Mouse (Mus musculus) limb, embryonic 14.5 days (tissue): ENCODE measurements around the gene Zdhhc24. TPM values are rescaled to one million over a fixed set of nuclear protein-coding genes. Genes with fewer than 3 reads are reported as not detected.

Source experiments
- ATAC-seq: fragments of 200-750 bp; cut with Nextera tagmentation; 2 replicates; pipeline ENCODE4 v1.8.0; 2017; ENCODE audit warnings: low read depth, moderate number of reproducible peaks, moderate TSS enrichment; ENCODE audit not compliant: low FRiP score
- DNase-seq: peaks from one replicate; pipeline ENCODE4 v3.0.0-alpha.2; 2015; ENCODE audit warnings: low spot score
- H3K27ac ChIP-seq: fragments of 300-500 bp; sonication (generic); replicated peaks from 2 replicates; pipeline ENCODE4 v1.5.1; 2014; ENCODE audit warnings: low read depth, mild to moderate bottlenecking, low read length, moderate library complexity, mixed read lengths
- H3K27me3 ChIP-seq: fragments of 300-500 bp; sonication (generic); 2 replicates; pipeline ENCODE4 v1.6.1; 2014; ENCODE audit warnings: low read length, mixed read lengths; ENCODE audit not compliant: control insufficient read depth, insufficient read depth
- H3K36me3 ChIP-seq: fragments of 300-500 bp; sonication (generic); 2 replicates; pipeline ENCODE4 v1.6.1; 2014; ENCODE audit warnings: mild to moderate bottlenecking, low read length, moderate library complexity, mixed read lengths; ENCODE audit not compliant: control insufficient read depth, insufficient read depth
- H3K4me1 ChIP-seq: fragments of 300-500 bp; sonication (generic); 2 replicates; pipeline ENCODE4 v1.6.1; 2014; ENCODE audit warnings: antibody characterized with exemption, low read length, mixed read lengths; ENCODE audit not compliant: control insufficient read depth, insufficient read depth
- H3K4me2 ChIP-seq: fragments of 300-500 bp; sonication (generic); replicated peaks from 2 replicates; pipeline ENCODE4 v1.6.1; 2014; ENCODE audit warnings: low read depth, mild to moderate bottlenecking, low read length, moderate library complexity; ENCODE audit not compliant: severe bottlenecking
- H3K4me3 ChIP-seq: fragments of 300-500 bp; sonication (generic); replicated peaks from 2 replicates; pipeline ENCODE4 v1.5.1; 2014; ENCODE audit warnings: low read length
- H3K9ac ChIP-seq: fragments of 300-500 bp; sonication (generic); 2 replicates; pipeline ENCODE4 v1.6.1; 2014; ENCODE audit warnings: mild to moderate bottlenecking, low read depth, low read length, moderate library complexity; ENCODE audit not compliant: severe bottlenecking
- H3K9me3 ChIP-seq: fragments of 300-500 bp; sonication (generic); 2 replicates; pipeline ENCODE4 v1.6.1; 2016; ENCODE audit warnings: low read length; ENCODE audit not compliant: control insufficient read depth
- POLR2A ChIP-seq: fragments of 200-500 bp; IDR thresholded peaks from 2 replicates; pipeline ENCODE4 v1.8.0; 2012; ENCODE audit warnings: inconsistent platforms, mild to moderate bottlenecking, moderate library complexity, borderline replicate concordance; ENCODE audit not compliant: insufficient read depth, insufficient read length; ENCODE audit errors: extremely low read depth
- WGBS: fragments of 180-500 bp; shearing (Covaris S2); extraction: QIAGEN DNeasy Blood & Tissue Kit; methylation state at CpG from one replicate; pipeline ENCODE4 v1.1.7; 2014; 5-methylcytosine and 5-hydroxymethylcytosine counted together
- polyA plus RNA-seq, 2 experiments: library from polyadenylated mRNA; depleted of rRNA in 1 of 2; stranded (reverse) in 1 of 2; unstranded in 1 of 2; fragments of >200 nt; fragmentation: Nextera tagmentation in 1 of 2; extraction: Ambion mirVana in 1 of 2; gene quantifications; 2 replicates each; pipeline versions ENCODE4 v1.2.1 to v1.2.3; 2012 to 2014

The Zdhhc24 gene
- polyA plus RNA-seq, 2 experiments = 7.7 to 22.7 TPM

DNA sequence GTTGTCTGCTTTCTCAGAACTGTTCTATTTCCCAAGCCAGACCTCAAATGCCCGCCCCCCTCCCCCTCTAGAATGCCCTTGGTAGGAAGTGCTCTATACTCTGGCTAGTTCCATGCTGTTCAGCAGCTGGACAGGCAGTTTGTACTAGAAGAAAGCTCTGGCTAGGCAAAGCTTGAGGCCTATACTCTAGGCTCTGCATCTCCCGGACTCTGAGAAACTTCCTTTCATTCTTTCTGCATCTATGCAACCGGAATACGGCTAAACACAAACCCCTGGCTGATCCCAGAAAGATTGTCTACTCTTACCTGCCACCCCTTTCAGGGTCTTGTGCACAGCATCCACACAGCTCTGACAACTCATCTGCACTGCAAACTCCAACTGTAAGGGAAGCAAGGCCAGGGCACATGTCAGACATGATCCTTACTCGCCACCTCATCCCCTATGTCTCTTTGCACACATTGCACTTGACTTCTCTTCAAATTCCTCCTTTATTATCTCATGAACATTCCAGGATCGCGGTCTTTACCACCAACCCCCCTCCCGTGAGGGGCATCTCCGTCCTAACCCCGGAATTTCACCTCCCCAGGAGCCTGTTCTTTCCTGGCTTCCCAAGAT is 39.8 kb upstream of the Zdhhc24 start:
- no peak overlapping the region for H3K27ac ChIP-seq
- 37% methylated on average over 10 of the region's 10 CpGs for WGBS
- DNase-seq (no peak), ATAC-seq (no peak)
- H3K27me3 ChIP-seq = peaks cover 15% of the 10 kb centered on the region
- peaks cover 5% of the 10 kb centered on the region; the same call in 1 of the 2 replicates for H3K36me3 ChIP-seq
- peaks cover 10% of the 10 kb centered on the region for H3K4me1 ChIP-seq
- H3K4me2 ChIP-seq = peak overlapping the region; percentile 95
- H3K4me3 ChIP-seq = peak overlapping the region; percentile 58
- no peaks in the 10 kb centered on the region for H3K9me3 ChIP-seq
- TF ChIP-seq POLR2A = no peak
- peak overlapping the region; percentile 73 for H3K9ac ChIP-seq

GRCm38 (mm10) chr19:4839149-4839548 is 39.3 kb upstream of the Zdhhc24 start, which contains the start of the genes Ccs and Ccdc87:
Gene Ccs (minus strand): TSS chr19:4839332.
Gene Ccdc87 (plus strand): TSS chr19:4839366.
- Histone ChIP-seq H3K9me3 (no peaks in the 10 kb centered on the region), H3K4me1 (peaks cover 10% of the 10 kb centered on the region), H3K4me2 (peak within 1 kb of the TSS; percentile 95), H3K4me3 (peak within 1 kb of the TSS; percentile 58), H3K27me3 (peaks cover 15% of the 10 kb centered on the region), H3K36me3 (no peaks in the 10 kb centered on the region; the same call in 1 of the 2 replicates), H3K27ac (no peak within 1 kb of the TSS), H3K9ac (peak within 1 kb of the TSS; percentile 73)
- DNase-seq (peak; percentile 98), ATAC-seq (peak; percentile 99)
- TF ChIP-seq POLR2A = peak; percentile 37; the same call in 1 of the 2 replicates
- WGBS = under 1% methylated on average over 25 of the region's 25 CpGs

GRCm38 (mm10) chr19:4840848-4841247 is 37.6 kb upstream of the Zdhhc24 start:
- Histone ChIP-seq H3K4me3 (no peak overlapping the region), H3K4me1 (peaks cover 10% of the 10 kb centered on the region), H3K27me3 (peaks cover 15% of the 10 kb centered on the region), H3K36me3 (no peaks in the 10 kb centered on the region; the same call in 1 of the 2 replicates), H3K4me2 (no peak overlapping the region), H3K27ac (no peak overlapping the region), H3K9me3 (no peaks in the 10 kb centered on the region), H3K9ac (no peak overlapping the region)
- ATAC-seq (no peak), DNase-seq (no peak)
- 84% methylated on average over 9 of the region's 9 CpGs for WGBS
- TF ChIP-seq POLR2A = no peak

DNA sequence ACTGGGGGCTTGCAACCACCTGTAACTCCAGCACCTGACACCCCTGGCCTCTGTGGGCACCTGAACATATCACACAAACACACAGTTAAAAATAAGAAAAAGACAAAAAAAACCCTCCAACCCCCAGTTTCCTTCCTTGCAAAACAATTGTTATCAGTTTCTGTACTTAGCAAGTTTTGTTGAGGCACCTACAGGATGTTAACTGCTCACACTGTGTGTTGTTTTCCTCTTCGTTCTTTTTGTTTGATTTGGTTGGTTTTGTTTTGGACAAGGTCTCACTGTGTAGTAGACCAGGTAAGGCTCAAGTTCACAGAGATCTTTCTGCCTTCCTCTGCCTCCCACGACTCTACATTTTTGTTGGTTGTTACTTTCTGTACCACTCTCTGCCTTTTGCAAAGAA is 35.9 kb upstream of the Zdhhc24 start:
- peaks cover 15% of the 10 kb centered on the region for H3K27me3 ChIP-seq
- no peak overlapping the region for H3K9ac ChIP-seq
- peaks cover 10% of the 10 kb centered on the region for H3K4me1 ChIP-seq
- 72% methylated on average over 2 of the region's 2 CpGs for WGBS
- TF ChIP-seq POLR2A = no peak
- H3K4me3 ChIP-seq = no peak overlapping the region
- H3K9me3 ChIP-seq = no peaks in the 10 kb centered on the region
- DNase-seq = no peak
- no peak overlapping the region for H3K4me2 ChIP-seq
- H3K36me3 ChIP-seq = no peaks in the 10 kb centered on the region
- no peak for ATAC-seq
- H3K27ac ChIP-seq = no peak overlapping the region

- H3K27ac ChIP-seq = no peak overlapping the region
- H3K9ac ChIP-seq = no peak overlapping the region
- no peak overlapping the region for H3K4me3 ChIP-seq
- no peaks in the 10 kb centered on the region for H3K36me3 ChIP-seq
- no peaks in the 10 kb centered on the region for H3K9me3 ChIP-seq
- ATAC-seq = no peak
- H3K27me3 ChIP-seq = peaks cover 3% of the 10 kb centered on the region
- no peak overlapping the region for H3K4me2 ChIP-seq
- 58% methylated on average over 2 of the region's 2 CpGs for WGBS
- TF ChIP-seq POLR2A = no peak
- DNase-seq = no peak
- H3K4me1 ChIP-seq = no peaks in the 10 kb centered on the region
Observed at GRCm38 (mm10) chr19:4845846-4846245, 32.6 kb upstream of the Zdhhc24 start.
